Mouse (Mus musculus): ENCODE results near the gene Dnah11.

GRCm38 (mm10) chr12:118043130-118043647 is 155.7 kb downstream of the Dnah11 start:
- TF ChIP-seq CTCF (conservative IDR thresholded peaks at IDR 0.05; ENCODE audit: low read length), result no peak
- no peak for TF ChIP-seq POU5F1 (IDR thresholded peaks at IDR 0.05; ENCODE audit: borderline replicate concordance, low read length)

All from E14TG2a.4 (cell line).